Mouse (Mus musculus) intestine, postnatal 0 days (tissue): ENCODE data around the gene Uhrf1bp1l. TPM values are rescaled to one million over a fixed set of nuclear protein-coding genes. Genes with fewer than 3 reads are reported as not detected.

Experiments used
- ATAC-seq: fragments of 200-750 bp; cut with Nextera tagmentation; 2 replicates; pipeline ENCODE4 v1.8.0; 2017; ENCODE audit warnings: mild to moderate bottlenecking, moderate TSS enrichment, moderate library complexity
- H3K27ac ChIP-seq: fragments of 300-500 bp; sonication (generic); 2 replicates; pipeline ENCODE4 v1.5.1; 2014; ENCODE audit warnings: mild to moderate bottlenecking, low read depth, low read length, moderate library complexity
- H3K27me3 ChIP-seq: fragments of 300-500 bp; sonication (generic); replicated peaks from 2 replicates; pipeline ENCODE4 v1.6.1; 2014; ENCODE audit warnings: low read length, mixed read lengths; ENCODE audit not compliant: control insufficient read depth, insufficient read depth
- H3K36me3 ChIP-seq: fragments of 300-500 bp; sonication (generic); 2 replicates; pipeline ENCODE4 v1.6.1; 2014; ENCODE audit warnings: mild to moderate bottlenecking, moderate library complexity; ENCODE audit not compliant: control insufficient read depth, insufficient read depth
- H3K4me1 ChIP-seq: fragments of 300-500 bp; sonication (generic); replicated peaks from 2 replicates; pipeline ENCODE4 v1.6.1; 2014; ENCODE audit warnings: antibody characterized with exemption, low read length, mixed read lengths; ENCODE audit not compliant: control insufficient read depth, insufficient read depth
- H3K4me2 ChIP-seq: fragments of 300-500 bp; sonication (generic); replicated peaks from 2 replicates; pipeline ENCODE4 v1.6.1; 2014; ENCODE audit warnings: low read depth, mild to moderate bottlenecking, moderate library complexity
- H3K4me3 ChIP-seq: fragments of 300-500 bp; sonication (generic); 2 replicates; pipeline ENCODE4 v1.5.1; 2014; ENCODE audit warnings: low read depth, low read length
- H3K9ac ChIP-seq: fragments of 300-500 bp; sonication (generic); 2 replicates; pipeline ENCODE4 v1.6.1; 2014; ENCODE audit warnings: mild to moderate bottlenecking, low read depth, low read length
- H3K9me3 ChIP-seq: fragments of 300-500 bp; sonication (generic); 2 replicates; pipeline ENCODE4 v1.6.1; 2016; ENCODE audit warnings: mixed run types; ENCODE audit not compliant: control insufficient read depth
- CTCF ChIP-seq: sonication (generic); IDR thresholded peaks from 2 replicates; pipeline ENCODE4 v1.5.1; 2016; ENCODE audit warnings: low read depth, mild to moderate bottlenecking, control low read depth, antibody characterized with exemption, moderate library complexity
- WGBS: fragments of 180-500 bp; shearing (Covaris S2); extraction: QIAGEN DNeasy Blood & Tissue Kit; methylation state at CpG from one replicate; pipeline ENCODE4 v1.1.7; 2014; 5-methylcytosine and 5-hydroxymethylcytosine counted together
- polyA plus RNA-seq: library from polyadenylated mRNA; unstranded; fragments of >200 nt; fragmentation: Nextera tagmentation; extraction: Ambion mirVana; gene quantifications from 2 replicates; pipeline ENCODE4 v1.2.1, GENCODE M21; 2015

Uhrf1bp1l gene
- polyA plus RNA-seq, 1 experiment from 2014 or later, result 8.0 TPM

- TF ChIP-seq CTCF, result no peak
- Histone ChIP-seq H3K9ac (no peak overlapping the region), H3K27ac (no peak overlapping the region), H3K27me3 (no peaks in the 10 kb centered on the region), H3K4me1 (no peaks in the 10 kb centered on the region), H3K4me3 (no peak overlapping the region), H3K4me2 (no peak overlapping the region), H3K36me3 (no peaks in the 10 kb centered on the region), H3K9me3 (no peaks in the 10 kb centered on the region)
- WGBS, result 62% methylated on average over 3 of the region's 3 CpGs
- no peak for ATAC-seq
Measured at GRCm38 (mm10) chr10:89838834-89839233, 94.0 kb downstream of the Uhrf1bp1l start.

GRCm38 (mm10) chr10:89850951-89851350 is 106.2 kb downstream of the Uhrf1bp1l start:
- Histone ChIP-seq H3K36me3 (no peaks in the 10 kb centered on the region), H3K9ac (no peak overlapping the region), H3K4me3 (no peak overlapping the region), H3K27ac (no peak overlapping the region), H3K4me1 (no peaks in the 10 kb centered on the region), H3K9me3 (no peaks in the 10 kb centered on the region), H3K4me2 (no peak overlapping the region), H3K27me3 (no peaks in the 10 kb centered on the region)
- 92% methylated on average over 6 of the region's 6 CpGs for WGBS
- ATAC-seq, result no peak
- no peak for TF ChIP-seq CTCF

GRCm38 (mm10) chr10:89855251-89855875 is 110.6 kb downstream of the Uhrf1bp1l start:
- no peak for TF ChIP-seq CTCF
- Histone ChIP-seq H3K4me3 (no peak overlapping the region), H3K36me3 (no peaks in the 10 kb centered on the region), H3K4me1 (no peaks in the 10 kb centered on the region), H3K4me2 (no peak overlapping the region), H3K27ac (no peak overlapping the region), H3K27me3 (no peaks in the 10 kb centered on the region), H3K9ac (no peak overlapping the region), H3K9me3 (no peaks in the 10 kb centered on the region)
- ATAC-seq, result no peak
- 79% methylated on average over 5 of the region's 5 CpGs for WGBS

- WGBS, result 94% methylated on average over 7 of the region's 7 CpGs
- no peak for ATAC-seq
- no peak for TF ChIP-seq CTCF
Measured at GRCm38 (mm10) chr10:89856286-89856685, 111.5 kb downstream of the Uhrf1bp1l start.

GRCm38 (mm10) chr10:89868211-89868610 is 123.4 kb downstream of the Uhrf1bp1l start:
- H3K4me3 ChIP-seq, result no peak overlapping the region
- no peak; the same call in 1 of the 2 replicates for ATAC-seq
- no peak for TF ChIP-seq CTCF
- H3K27ac ChIP-seq, result no peak overlapping the region
- H3K4me2 ChIP-seq, result no peak overlapping the region
- no peak overlapping the region for H3K9ac ChIP-seq
- peaks cover 9% of the 10 kb centered on the region for H3K27me3 ChIP-seq
- H3K36me3 ChIP-seq, result no peaks in the 10 kb centered on the region
- no peaks in the 10 kb centered on the region for H3K4me1 ChIP-seq
- no peaks in the 10 kb centered on the region for H3K9me3 ChIP-seq
- 70% methylated on average over 4 of the region's 4 CpGs for WGBS

More at GRCm38 (mm10) chr10:89856286-89856685, 111.5 kb downstream of the Uhrf1bp1l start:
- no peaks in the 10 kb centered on the region for H3K4me1 ChIP-seq
- no peaks in the 10 kb centered on the region for H3K36me3 ChIP-seq
- no peak overlapping the region for H3K9ac ChIP-seq
- no peak overlapping the region for H3K4me2 ChIP-seq
- H3K4me3 ChIP-seq, result no peak overlapping the region
- no peaks in the 10 kb centered on the region for H3K9me3 ChIP-seq
- no peak overlapping the region for H3K27ac ChIP-seq
- no peaks in the 10 kb centered on the region for H3K27me3 ChIP-seq

- Histone ChIP-seq H3K4me1 (no peaks in the 10 kb centered on the region), H3K27me3 (peaks cover 15% of the 10 kb centered on the region), H3K36me3 (no peaks in the 10 kb centered on the region), H3K4me2 (no peak overlapping the region), H3K4me3 (no peak overlapping the region), H3K9ac (no peak overlapping the region), H3K27ac (no peak overlapping the region), H3K9me3 (no peaks in the 10 kb centered on the region)
- no peak for TF ChIP-seq CTCF
- 82% methylated on average over 3 of the region's 3 CpGs for WGBS
- ATAC-seq, result no peak
Measured at GRCm38 (mm10) chr10:89868836-89869235, 124.0 kb downstream of the Uhrf1bp1l start.

Other genes with a start within 250 kb of the Uhrf1bp1l start
- 117 and 139 TPM in 2 replicates for gene Nr1h4, start 211.4 kb upstream of the Uhrf1bp1l start, polyA plus RNA-seq
- 0.03 TPM in 1 of 2 replicates, not detected in the other for gene Slc17a8, start 123.7 kb upstream of the Uhrf1bp1l start, polyA plus RNA-seq
- 4.6 and 5.3 TPM in 2 replicates for gene Scyl2, start 58.7 kb upstream of the Uhrf1bp1l start, polyA plus RNA-seq
- 12.3 and 12.5 TPM in 2 replicates for gene Actr6, start 12.7 kb upstream of the Uhrf1bp1l start, polyA plus RNA-seq
- gene Anks1b, start 128.5 kb downstream of the Uhrf1bp1l start, polyA plus RNA-seq, result 1.8 and 1.9 TPM in 2 replicates